Mouse (Mus musculus) gastrocnemius, postnatal 4 days (tissue): ENCODE measurements around the gene Nelfa. TPM values are rescaled to one million over a fixed set of nuclear protein-coding genes. Genes with fewer than 3 reads are reported as not detected.
"Not testable (repeated sequence)": the region's sequence is repeated elsewhere in the genome, so short reads cannot be mapped to it uniquely, and the experiment has no call there.

ENCODE experiments used
- DNase-seq, 2 experiments: peaks; one replicate each; pipeline ENCODE4 v3.0.0; 2021 to 2022; ENCODE audit warnings: low spot score in 2 of 2, mixed read lengths in 2 of 2
- long read RNA-seq, 2 experiments: library from polyadenylated mRNA; stranded (forward); transcript quantifications; one replicate each; pipeline ENCODE4 v2.0.0; 2021
- total RNA-seq, 2 experiments: library from RNA; stranded (reverse); gene quantifications; 2 replicates each; pipeline ENCODE4 v1.2.3; 2021

The Nelfa gene
- total RNA-seq = 10 to 100 TPM; 18.6 to 22.0 TPM
- long read RNA-seq, experiment 1, transcript Nelfa-201 (11 exons, 2,580 nt) = major isoform, 40 of 50 reads
- long read RNA-seq, experiment 1, partial matches to known transcripts = 6 of 50 reads
- long read RNA-seq, experiment 1, other reads (novel, unspliced or antisense) = 4 of 50 reads
- long read RNA-seq, experiment 2, transcript Nelfa-201 (11 exons, 2,580 nt) = major isoform, 38 of 55 reads
- long read RNA-seq, experiment 2, partial matches to known transcripts = 10 of 55 reads
- long read RNA-seq, experiment 2, other reads (novel, unspliced or antisense) = 7 of 55 reads

DNA sequence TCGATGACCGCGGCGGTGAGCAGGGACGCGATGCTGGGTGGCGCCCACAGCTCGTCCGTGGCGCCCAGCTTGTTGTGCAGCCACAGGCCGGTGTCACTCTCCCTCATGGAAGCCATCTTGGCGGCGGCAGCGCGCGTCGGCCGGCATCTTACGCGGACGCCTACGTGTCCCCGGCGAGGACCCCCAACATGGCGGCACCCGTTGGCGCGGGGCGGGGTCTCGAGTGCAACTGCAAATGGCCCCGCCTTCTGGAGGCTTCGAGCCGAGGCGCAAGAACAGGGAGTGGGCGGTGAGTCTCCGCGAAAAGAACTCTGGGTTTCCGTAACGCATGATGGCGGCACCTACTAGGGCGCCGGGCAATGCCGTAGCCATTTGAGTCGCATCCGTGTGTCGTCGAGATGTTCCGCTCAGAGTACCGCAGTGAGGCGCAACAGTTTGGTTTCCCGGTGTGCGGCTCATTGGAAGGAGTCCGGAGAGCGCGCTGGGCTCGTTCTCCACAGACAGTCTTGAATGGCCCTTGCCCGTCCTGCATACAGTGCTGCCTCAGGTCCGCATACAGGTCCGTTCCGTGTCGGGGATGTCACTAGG, at the start of gene Nelfa:
TSS of gene Nelfa (minus strand) at position 294 of the 588 bp plus-strand sequence.
- DNase-seq = peak; percentile 98

DNA sequence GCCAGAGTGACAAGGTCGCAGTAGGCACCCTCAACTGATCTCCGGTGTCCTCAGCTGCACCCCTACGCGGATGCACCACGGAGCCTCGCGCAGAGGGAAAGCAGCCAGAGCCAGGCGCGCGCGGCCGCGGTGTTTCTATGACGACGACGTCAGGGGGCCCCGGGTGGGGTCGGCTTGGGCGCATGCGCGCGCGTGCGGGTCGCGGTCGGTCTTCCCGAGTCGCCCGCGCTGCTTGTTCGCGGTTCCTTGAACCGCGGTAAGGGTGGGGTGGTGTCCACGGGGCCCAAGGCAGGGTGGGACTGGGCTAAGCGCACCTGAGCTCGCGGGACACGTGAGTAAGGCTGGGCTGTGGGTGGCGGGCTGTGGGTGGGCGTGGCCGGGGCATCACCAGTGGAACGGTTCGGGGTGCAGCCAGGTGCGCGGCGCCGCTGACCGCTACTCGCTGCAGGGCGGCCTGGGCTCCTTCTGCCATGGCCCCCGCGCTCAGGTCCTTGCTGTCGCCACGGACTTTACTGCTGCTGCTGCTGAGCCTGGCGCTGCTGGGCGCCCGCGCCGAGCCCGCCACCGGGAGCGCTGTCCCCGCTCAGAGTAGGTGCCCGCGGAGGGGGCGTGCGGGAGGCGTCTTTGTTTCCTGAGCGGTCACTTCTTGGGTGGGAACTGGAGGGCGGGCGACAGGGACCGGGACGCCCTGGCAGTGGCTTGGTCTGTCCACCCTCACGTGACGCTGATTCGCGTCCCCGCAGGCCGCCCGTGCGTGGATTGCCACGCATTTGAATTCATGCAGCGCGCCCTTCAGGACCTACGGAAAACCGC, 47.3 kb upstream of the Nelfa start, which contains the start of gene Gm1673:
TSS of gene Gm1673 (plus strand) at position 125 of the 813 bp plus-strand sequence.
- peak; percentile 77 to 86 for DNase-seq

DNA sequence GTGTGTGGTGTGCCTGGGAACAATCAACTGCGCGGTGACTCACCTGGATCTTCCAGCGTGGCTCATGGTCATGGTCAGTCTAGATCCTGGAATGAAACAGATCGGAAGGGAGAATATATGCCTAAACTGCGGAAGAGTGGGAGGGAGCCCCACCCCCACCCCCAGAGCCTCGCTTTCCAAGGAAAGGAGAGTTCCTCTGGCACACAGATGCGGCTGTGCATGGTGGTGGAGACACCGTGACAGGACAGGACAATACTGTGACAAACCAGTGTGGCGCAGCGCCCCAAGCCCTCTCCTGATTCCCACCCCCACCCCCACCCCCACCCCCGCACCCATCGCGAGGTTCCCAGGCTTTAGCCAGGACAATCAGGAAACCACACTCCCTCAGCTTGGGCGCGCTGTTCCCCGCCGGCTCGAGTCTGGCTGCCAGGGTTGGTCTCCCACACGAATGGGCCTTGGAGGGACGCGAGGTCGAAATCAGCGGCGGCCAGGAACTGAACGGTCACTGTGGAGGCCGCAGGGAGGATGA, 46.6 kb upstream of the Nelfa start:
- no peak for DNase-seq

- no peak for DNase-seq
These were observed 40.1 kb upstream of the Nelfa start for GRCm38 (mm10) chr5:33976267-33976666.

- no peak for DNase-seq
These were observed 38.5 kb upstream of the Nelfa start for GRCm38 (mm10) chr5:33974736-33975135.

GRCm38 (mm10) chr5:33959382-33959781, 23.2 kb upstream of the Nelfa start:
- no peak for DNase-seq

DNA sequence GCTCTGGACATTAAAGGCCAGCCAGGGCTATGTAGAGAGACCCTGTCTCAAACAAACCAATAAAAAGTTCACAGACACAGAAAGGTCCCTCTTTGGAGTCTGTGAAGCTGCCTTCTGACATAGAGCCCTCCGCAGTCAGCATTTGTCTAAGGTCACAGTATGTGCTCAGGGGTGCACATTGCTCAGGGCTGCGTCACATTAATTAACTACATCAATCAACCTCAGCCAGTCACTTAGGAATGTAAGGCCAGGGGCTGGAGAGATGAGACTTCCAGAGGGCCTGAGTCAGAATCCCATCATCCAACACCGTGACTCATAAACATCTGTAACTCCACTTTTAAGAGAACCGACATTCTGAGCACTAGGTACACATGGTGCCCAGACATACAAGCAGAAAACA, 19.7 kb upstream of the Nelfa start:
- DNase-seq = no peak

DNA sequence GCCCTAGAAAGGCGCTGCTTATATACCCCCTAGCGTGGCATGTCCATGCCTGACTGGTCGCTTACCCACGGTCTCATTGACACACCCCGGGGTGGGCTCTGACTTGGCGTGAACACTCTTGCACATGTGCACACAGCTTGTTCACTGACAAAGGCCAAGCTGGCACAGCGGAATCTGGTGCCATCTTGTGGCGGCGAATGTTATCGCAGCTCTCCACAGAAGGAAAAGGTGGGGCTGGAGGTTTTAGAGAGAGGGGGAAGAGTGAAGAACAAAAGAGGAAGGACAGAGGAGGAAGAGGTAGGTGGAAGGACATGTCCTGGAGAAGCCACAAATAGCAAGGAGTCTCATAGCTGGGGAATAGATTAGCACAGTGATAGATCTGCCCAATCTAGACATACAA, 18.1 kb upstream of the Nelfa start:
- DNase-seq = peak; percentile 46 to 54

GRCm38 (mm10) chr5:33953471-33954185, 17.4 kb upstream of the Nelfa start:
- DNase-seq = no peak

DNA sequence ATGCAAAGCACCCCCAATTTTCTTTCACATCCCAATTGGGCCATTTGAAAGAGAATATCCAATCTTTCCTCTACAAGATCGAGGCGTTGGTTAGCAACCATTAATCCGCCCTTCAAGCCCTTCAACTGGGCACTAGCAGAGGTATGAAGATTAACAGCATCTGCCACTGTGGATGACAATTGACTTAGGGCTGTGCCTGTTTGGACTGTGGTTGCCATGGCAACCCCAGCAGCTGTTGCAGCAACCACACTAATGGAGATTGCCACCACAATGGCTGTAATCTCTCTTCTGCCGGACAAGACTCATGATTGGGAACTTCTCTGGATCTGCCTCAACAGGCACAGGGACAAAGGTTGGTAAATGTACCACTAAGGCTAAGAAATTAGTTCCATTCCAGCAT, 12.1 kb upstream of the Nelfa start:
- DNase-seq = no peak

- not testable (repeated sequence) for DNase-seq
These were observed 10.8 kb upstream of the Nelfa start for GRCm38 (mm10) chr5:33947035-33947434.

- DNase-seq = no peak
These were observed 2.2 kb upstream of the Nelfa start for GRCm38 (mm10) chr5:33938448-33938847.

GRCm38 (mm10) chr5:33937230-33937629, 1.0 kb upstream of the Nelfa start:
- no peak for DNase-seq

GRCm38 (mm10) chr5:33935700-33936111, 507 bp downstream of the Nelfa start:
- peak in 1 of 2 experiments; percentile 33 for DNase-seq

GRCm38 (mm10) chr5:33934877-33935276, 1.3 kb downstream of the Nelfa start:
- DNase-seq = no peak

DNA sequence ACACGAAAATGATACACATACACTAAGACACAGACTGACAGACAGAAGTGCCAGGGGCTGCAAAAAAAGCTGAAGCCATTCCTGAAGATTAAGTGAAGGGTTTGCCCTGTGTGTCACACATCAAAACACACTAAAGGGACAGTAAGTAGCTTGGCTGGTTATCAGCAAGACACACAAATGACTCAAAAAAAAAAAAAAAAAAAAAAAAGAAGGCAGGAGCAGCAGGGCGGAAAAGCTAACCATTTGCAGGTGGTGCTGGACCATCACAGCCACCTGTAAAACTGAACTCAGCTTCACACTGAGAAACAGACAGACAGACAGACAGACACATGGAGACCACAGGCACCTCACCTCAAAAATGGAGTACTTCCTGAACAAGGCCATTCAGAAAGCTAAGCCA, 2.1 kb downstream of the Nelfa start:
- no peak for DNase-seq

GRCm38 (mm10) chr5:33932413-33932812, 3.8 kb downstream of the Nelfa start:
- no peak for DNase-seq

- DNase-seq = no peak
These were observed 10.0 kb downstream of the Nelfa start for GRCm38 (mm10) chr5:33926170-33926569.

DNA sequence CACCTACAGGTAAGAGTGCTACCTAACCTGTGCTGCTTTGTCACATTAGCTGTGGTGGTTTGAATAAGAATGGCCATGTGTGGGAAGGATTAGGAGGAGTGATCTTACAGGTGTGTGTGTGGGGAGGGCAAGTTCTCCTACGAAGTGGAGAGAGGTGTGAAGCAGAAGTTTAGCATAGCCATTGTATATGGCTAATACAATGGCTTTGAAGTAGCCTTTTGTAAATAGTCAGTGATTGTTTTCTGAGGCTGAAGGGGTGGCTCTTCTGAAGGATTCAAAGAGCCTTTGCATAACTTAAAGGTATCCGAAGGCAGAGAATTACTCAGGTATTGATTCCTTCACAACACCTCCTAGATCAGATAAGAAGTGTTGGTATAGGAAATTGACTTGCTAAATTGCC, 13.6 kb downstream of the Nelfa start:
- no peak for DNase-seq

DNA sequence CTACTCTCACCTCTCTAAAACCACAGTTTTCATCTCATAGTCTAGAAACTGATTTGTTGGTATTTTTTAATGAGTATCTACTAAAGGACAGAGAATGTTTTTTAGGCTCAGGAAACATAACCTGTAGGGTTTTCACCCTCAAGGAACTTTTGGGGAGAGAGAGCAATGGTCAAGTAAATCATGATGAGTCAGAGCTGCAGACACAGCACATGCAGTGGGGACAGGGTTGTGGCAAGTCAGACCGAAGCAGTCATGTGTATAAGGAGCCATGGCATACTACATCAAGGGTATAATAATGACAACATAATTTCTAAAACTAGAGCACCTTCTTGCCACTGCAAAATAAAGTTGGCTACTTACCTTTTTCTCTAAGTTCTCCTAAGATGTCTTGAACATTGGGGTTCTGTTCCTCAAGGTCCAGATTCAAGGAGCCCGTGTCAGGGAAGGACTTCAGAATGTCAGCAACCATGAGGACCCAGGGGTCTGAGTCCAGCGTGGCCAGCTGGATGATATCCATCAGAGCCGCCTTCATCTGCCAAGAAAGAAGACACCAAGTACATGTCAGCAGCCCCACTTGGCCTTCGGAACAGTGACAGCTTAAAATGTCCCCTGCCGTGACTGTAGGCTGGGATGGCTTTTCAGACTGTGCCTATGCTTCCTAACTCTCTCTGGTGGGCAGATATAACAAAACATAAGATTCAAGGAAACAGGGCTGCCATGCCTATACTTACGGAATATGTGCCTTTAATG, 14.6 kb downstream of the Nelfa start:
- no peak for DNase-seq
